Mouse (Mus musculus): ENCODE results near the gene Akirin2. TPM values are rescaled to one million over a fixed set of nuclear protein-coding genes. Genes with fewer than 3 reads are reported as not detected.

Gene Akirin2
- 59.5 and 69.8 TPM in 2 replicates for polyA plus RNA-seq (2012; ENCODE audit: low replicate concordance)

GRCm38 (mm10) chr4:34550748-34551097, at the start of gene Akirin2:
Gene Akirin2, plus strand, starts transcription at chr4:34550937.

GRCm38 (mm10) chr4:34614630-34615094, 63.9 kb downstream of the Akirin2 start, which contains the start of the genes Orc3 and Rars2:
Gene Orc3, minus strand, starts transcription at chr4:34614944.
Gene Rars2, plus strand, starts transcription at chr4:34614957.

Other genes starting within 250 kb of the Akirin2 start
- 1.6 and 5.8 TPM in 2 replicates for gene Orc3, start 64.0 kb downstream of the Akirin2 start, polyA plus RNA-seq (2012; ENCODE audit: low replicate concordance)
- gene Rars2, start 64.0 kb downstream of the Akirin2 start, polyA plus RNA-seq (2012; ENCODE audit: low replicate concordance), result 1.2 and 2.7 TPM in 2 replicates
- 6.0 and 8.1 TPM in 2 replicates for gene Slc35a1, start 136.5 kb downstream of the Akirin2 start, polyA plus RNA-seq (2012; ENCODE audit: low replicate concordance)
- not detected in 2 replicates for gene Cfap206, start 179.3 kb downstream of the Akirin2 start, polyA plus RNA-seq (2012; ENCODE audit: low replicate concordance)
- gene Gm136, start 205.3 kb downstream of the Akirin2 start, polyA plus RNA-seq (2012; ENCODE audit: low replicate concordance), result not detected in 2 replicates
- gene Smim8, start 227.5 kb downstream of the Akirin2 start, polyA plus RNA-seq (2012; ENCODE audit: low replicate concordance), result 2.3 and 17.0 TPM in 2 replicates

Data from leukemia stem cell, adult 10-12 weeks (primary cell).